Mouse (Mus musculus) stomach, embryonic 16.5 days (tissue): ENCODE measurements around the gene Arid5b. TPM values are rescaled to one million over a fixed set of nuclear protein-coding genes. Genes with fewer than 3 reads are reported as not detected.
A peak's percentile ranks its signal among the peaks of the same experiment; 100 is the strongest.

Experiments
- ATAC-seq: fragments of 200-750 bp; cut with Nextera tagmentation; 2 replicates; pipeline ENCODE4 v1.8.0; 2017; ENCODE audit warnings: moderate number of reproducible peaks, moderate TSS enrichment; ENCODE audit not compliant: insufficient read depth, low FRiP score
- H3K27ac ChIP-seq: fragments of 300-500 bp; sonication (generic); 2 replicates; pipeline ENCODE4 v1.5.1; 2014; ENCODE audit warnings: low read length
- H3K27me3 ChIP-seq: fragments of 300-500 bp; sonication (generic); 2 replicates; pipeline ENCODE4 v1.6.1; 2014; ENCODE audit warnings: low read length, control low read depth, mixed read lengths; ENCODE audit not compliant: control insufficient read depth, insufficient read depth
- H3K36me3 ChIP-seq: fragments of 300-500 bp; sonication (generic); 2 replicates; pipeline ENCODE4 v1.6.1; 2014; ENCODE audit warnings: low read length; ENCODE audit not compliant: control insufficient read depth, insufficient read depth
- H3K4me1 ChIP-seq: fragments of 300-500 bp; sonication (generic); 2 replicates; pipeline ENCODE4 v1.6.1; 2014; ENCODE audit warnings: low read length, control low read depth, mixed read lengths; ENCODE audit not compliant: control insufficient read depth, insufficient read depth
- H3K4me2 ChIP-seq: fragments of 300-500 bp; sonication (generic); 2 replicates; pipeline ENCODE4 v1.6.1; 2014; ENCODE audit warnings: low read depth, low read length, mixed read lengths
- H3K4me3 ChIP-seq: fragments of 300-500 bp; sonication (generic); replicated peaks from 2 replicates; pipeline ENCODE4 v1.5.1; 2014; ENCODE audit warnings: mild to moderate bottlenecking, low read length
- H3K9ac ChIP-seq: fragments of 300-500 bp; sonication (generic); 2 replicates; pipeline ENCODE4 v1.6.1; 2014; ENCODE audit warnings: low read length
- H3K9me3 ChIP-seq: fragments of 300-500 bp; sonication (generic); replicated peaks from 2 replicates; pipeline ENCODE4 v1.6.1; 2016; ENCODE audit warnings: low read length, control low read depth; ENCODE audit not compliant: control insufficient read depth
- WGBS: fragments of 180-500 bp; shearing (Covaris S2); extraction: QIAGEN DNeasy Blood & Tissue Kit; methylation state at CpG from one replicate; pipeline ENCODE4 v1.1.7; 2014; 5-methylcytosine and 5-hydroxymethylcytosine counted together
- polyA plus RNA-seq: library from polyadenylated mRNA; unstranded; fragments of >200 nt; fragmentation: Nextera tagmentation; extraction: Ambion mirVana; gene quantifications from 2 replicates; pipeline ENCODE4 v1.2.1, GENCODE M21; 2015

The Arid5b gene
- polyA plus RNA-seq, 1 experiment from 2014 or later, result 33.6 TPM

DNA sequence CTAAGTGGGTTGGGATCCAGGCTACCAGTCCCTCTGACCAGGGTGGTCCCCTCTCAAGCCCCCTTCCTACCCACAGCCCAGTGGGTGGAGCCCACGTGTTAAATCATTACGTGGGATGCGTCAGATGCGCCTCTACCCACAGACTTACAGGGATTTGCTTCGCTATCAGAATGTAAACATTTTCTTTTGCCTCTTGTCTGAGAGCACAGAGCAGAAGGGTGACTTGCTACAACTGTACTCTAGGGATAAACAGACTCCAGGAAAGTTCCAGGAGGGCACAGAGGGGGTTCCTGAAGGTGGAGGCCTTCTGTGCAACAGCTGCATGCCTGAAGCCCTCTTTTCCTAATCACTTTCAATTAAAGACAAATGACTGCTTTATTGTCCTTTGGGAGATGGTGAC is 98.8 kb downstream of the Arid5b start:
- Histone ChIP-seq H3K4me2 (no peak overlapping the region), H3K27me3 (no peaks in the 10 kb centered on the region), H3K9me3 (no peaks in the 10 kb centered on the region), H3K27ac (no peak overlapping the region; the same call in 1 of the 2 replicates), H3K9ac (no peak overlapping the region), H3K36me3 (0 out of 2 replicates have a peak, but pooled peaks cover 3% of the 10 kb centered on the region), H3K4me3 (no peak overlapping the region), H3K4me1 (peaks cover 9% of the 10 kb centered on the region; the same call in 1 of the 2 replicates)
- no peak for ATAC-seq
- 20% methylated on average over 5 of the region's 5 CpGs for WGBS

DNA sequence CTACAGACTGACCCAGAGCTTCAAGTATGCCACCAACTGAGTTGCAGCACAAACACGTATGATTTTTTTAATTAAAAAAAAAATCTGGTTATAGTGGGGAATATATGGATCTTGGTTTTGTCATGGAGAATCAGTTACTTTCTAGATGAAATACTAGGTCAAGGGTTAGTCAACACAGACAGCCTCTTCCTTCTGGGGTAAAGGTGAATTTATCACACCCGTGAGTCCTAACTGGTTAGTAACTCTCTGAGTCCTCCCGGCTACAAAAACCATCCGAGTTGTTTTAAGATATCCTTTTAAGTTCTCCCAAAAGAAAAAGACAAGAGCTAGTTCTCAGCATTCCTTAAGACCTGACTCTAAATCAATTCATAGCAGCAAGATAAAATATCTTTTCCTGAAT is 99.2 kb downstream of the Arid5b start:
- Histone ChIP-seq H3K4me1 (peaks cover 9% of the 10 kb centered on the region; the same call in 1 of the 2 replicates), H3K27ac (no peak overlapping the region; the same call in 1 of the 2 replicates), H3K4me2 (no peak overlapping the region), H3K27me3 (no peaks in the 10 kb centered on the region), H3K9ac (no peak overlapping the region), H3K36me3 (0 out of 2 replicates have a peak, but pooled peaks cover under 1% of the 10 kb centered on the region), H3K4me3 (no peak overlapping the region), H3K9me3 (no peaks in the 10 kb centered on the region)
- WGBS, result 55% methylated on average over 4 of the region's 4 CpGs
- ATAC-seq, result no peak

DNA sequence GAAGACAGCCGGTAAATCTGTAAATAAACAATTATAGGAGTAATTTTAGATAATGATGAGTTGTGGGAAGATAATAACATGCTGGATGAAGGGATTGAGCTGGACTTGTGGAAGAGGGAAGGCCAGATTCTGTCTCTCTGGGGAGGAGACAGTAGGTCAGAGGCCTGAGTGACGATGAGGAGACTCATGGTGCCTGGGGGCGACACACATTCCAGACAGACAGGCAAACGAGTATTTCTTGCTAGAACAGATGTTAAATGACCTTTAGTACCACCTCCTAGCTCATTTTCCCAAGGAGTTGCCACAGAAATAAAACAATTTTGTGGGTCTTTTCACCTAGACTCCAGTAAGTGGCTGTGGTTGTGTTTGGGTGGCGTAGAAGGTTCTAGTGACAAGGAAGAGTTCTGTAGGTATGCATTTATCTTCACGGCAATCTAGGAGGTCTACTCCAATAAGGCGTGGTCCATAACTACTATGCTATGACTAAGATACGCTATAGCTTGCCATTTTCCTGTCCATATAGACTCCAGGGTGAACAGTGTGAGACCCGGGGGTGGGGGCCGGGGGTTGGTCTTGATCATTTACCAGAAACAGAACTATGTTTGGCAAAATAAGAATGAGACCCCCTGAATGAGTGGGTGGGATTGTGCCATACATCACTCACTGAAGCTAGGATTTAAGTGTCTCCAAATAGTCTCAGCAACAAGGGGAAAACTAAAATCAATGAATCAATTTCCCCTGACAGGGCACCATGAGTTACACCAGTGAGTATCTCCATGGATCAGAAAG is 100.6 kb downstream of the Arid5b start:
- H3K9me3 ChIP-seq, result no peaks in the 10 kb centered on the region
- H3K4me1 ChIP-seq, result peaks cover 9% of the 10 kb centered on the region; the same call in 1 of the 2 replicates
- no peak overlapping the region for H3K4me2 ChIP-seq
- no peaks in the 10 kb centered on the region for H3K36me3 ChIP-seq
- no peak overlapping the region for H3K27ac ChIP-seq
- 79% methylated on average over 10 of the region's 10 CpGs for WGBS
- H3K9ac ChIP-seq, result no peak overlapping the region
- H3K27me3 ChIP-seq, result no peaks in the 10 kb centered on the region
- no peak for ATAC-seq
- H3K4me3 ChIP-seq, result no peak overlapping the region

DNA sequence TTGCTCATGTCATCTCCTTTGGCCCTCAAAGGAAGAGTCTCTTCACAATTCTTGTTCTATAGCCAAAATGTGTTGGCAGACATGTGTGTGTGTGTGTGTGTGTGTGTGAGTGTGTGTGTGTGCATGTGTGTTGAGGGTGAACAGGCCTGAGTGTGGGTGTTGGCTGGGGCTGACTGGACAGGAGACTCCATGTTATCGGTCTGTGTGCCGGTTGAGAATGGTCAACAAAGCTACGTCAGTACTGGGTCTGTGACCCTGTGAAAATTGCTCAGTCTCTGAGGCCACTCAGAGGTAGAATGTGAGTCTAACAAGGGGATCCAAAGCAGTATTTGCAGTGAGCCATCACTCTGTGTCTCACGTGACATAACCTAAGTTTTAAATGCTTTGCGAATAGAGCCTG is 102.7 kb downstream of the Arid5b start:
- no peak for ATAC-seq
- Histone ChIP-seq H3K4me3 (no peak overlapping the region), H3K9ac (no peak overlapping the region), H3K4me2 (no peak overlapping the region), H3K27me3 (no peaks in the 10 kb centered on the region), H3K27ac (no peak overlapping the region), H3K36me3 (no peaks in the 10 kb centered on the region), H3K4me1 (peaks cover 8% of the 10 kb centered on the region; the same call in 1 of the 2 replicates), H3K9me3 (no peaks in the 10 kb centered on the region)
- WGBS, result 96% methylated on average over 5 of the region's 5 CpGs

DNA sequence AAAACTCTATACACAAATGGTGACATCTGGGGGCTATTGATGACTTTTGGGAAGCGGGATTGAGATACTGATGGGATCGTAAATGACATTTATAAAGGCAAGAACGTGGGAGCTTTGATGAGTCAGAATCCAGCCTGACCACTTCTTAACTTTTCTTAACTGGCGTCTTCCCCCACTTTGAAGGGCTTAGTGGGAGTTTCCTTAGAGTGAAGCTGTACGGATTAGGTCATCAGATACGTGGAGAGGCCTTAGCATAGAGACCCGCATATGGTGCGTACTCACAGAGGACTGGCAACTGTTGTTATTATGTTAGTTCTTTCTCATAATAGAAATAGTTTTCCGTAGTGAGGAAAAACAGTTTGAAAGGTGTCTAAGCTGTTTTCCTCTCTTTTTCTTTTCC is 104.9 kb downstream of the Arid5b start:
- Histone ChIP-seq H3K4me3 (no peak overlapping the region), H3K9me3 (no peaks in the 10 kb centered on the region), H3K4me1 (peaks cover 12% of the 10 kb centered on the region), H3K27ac (no peak overlapping the region), H3K4me2 (no peak overlapping the region), H3K27me3 (no peaks in the 10 kb centered on the region), H3K9ac (no peak overlapping the region), H3K36me3 (0 out of 2 replicates have a peak, but pooled peaks cover 4% of the 10 kb centered on the region)
- no peak for ATAC-seq
- WGBS, result 62% methylated on average over 9 of the region's 9 CpGs

DNA sequence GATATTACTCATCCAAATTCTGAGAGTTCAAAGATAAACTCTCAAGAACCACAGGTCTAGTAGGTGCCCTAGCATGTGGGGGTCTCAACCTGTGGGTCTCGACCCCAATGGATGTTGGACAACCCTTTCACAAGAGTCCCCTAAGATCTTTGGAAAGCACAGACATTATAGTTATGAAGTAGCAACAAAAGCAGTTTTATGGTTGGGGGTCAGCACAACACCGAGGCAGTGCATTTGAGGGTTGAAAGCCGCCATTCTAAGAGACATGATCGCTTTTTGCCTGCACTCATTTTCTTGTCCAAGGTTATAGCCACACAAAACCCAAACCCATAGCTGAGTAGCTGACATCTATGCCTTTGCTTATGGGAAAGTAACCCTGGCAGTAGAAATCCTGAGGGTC is 105.6 kb downstream of the Arid5b start:
- 95% methylated on average over 4 of the region's 4 CpGs for WGBS
- Histone ChIP-seq H3K27me3 (no peaks in the 10 kb centered on the region), H3K4me2 (no peak overlapping the region), H3K27ac (no peak overlapping the region), H3K9me3 (no peaks in the 10 kb centered on the region), H3K36me3 (0 out of 2 replicates have a peak, but pooled peaks cover 4% of the 10 kb centered on the region), H3K9ac (no peak overlapping the region), H3K4me1 (peaks cover 19% of the 10 kb centered on the region), H3K4me3 (no peak overlapping the region)
- no peak for ATAC-seq

DNA sequence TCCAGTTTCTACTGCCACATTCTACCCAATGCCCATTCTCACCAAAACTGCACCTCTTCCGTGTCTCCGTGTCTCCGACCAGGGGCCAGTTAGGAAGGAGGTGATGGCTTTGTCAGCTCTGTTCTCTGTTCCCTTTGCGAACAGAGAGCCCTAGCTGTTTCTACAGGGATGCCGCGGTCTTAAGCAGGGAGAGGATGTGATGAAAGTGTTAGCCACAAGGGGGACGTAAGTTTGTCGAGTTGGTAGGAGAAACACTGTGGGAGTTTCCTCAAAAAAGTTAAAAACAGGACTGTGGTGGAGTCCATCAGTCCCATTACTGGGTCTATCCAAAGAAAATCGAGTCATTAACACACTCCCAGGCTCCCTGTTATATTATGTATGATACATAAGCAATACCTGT is 106.6 kb downstream of the Arid5b start:
- no peak for ATAC-seq
- Histone ChIP-seq H3K4me2 (no peak overlapping the region), H3K27me3 (no peaks in the 10 kb centered on the region), H3K4me1 (peaks cover 27% of the 10 kb centered on the region), H3K9me3 (no peaks in the 10 kb centered on the region), H3K4me3 (no peak overlapping the region), H3K36me3 (0 out of 2 replicates have a peak, but pooled peaks cover 4% of the 10 kb centered on the region), H3K27ac (no peak overlapping the region), H3K9ac (no peak overlapping the region)
- 67% methylated on average over 9 of the region's 9 CpGs for WGBS

DNA sequence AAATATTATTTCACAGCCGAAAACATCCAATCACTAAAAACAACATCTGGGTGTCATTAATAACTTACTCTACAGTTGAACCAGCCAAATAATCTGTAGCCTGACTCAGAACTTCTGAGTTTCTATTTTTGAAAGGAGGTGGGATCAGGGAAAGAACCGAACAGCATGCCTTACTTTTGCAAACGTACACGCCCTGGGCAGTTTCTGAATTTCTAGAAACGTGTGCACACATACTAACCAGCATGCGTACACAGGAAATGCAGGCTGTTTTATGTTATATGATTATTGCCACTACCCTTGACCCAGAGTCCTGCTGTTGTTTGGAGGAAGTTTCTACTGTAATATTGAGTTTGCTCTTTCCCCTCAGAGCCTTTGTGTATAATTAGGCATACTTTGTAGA is 109.9 kb downstream of the Arid5b start:
- H3K4me1 ChIP-seq, result peaks cover 42% of the 10 kb centered on the region
- H3K4me2 ChIP-seq, result 0 out of 2 replicates have a peak overlapping the region, but pooled peaks have one; percentile 14
- WGBS, result 26% methylated on average over 6 of the region's 6 CpGs
- peak; percentile 42; the same call in 1 of the 2 replicates for ATAC-seq
- H3K36me3 ChIP-seq, result 0 out of 2 replicates have a peak, but pooled peaks cover 4% of the 10 kb centered on the region
- H3K4me3 ChIP-seq, result no peak overlapping the region
- peak overlapping the region; percentile 79 for H3K27ac ChIP-seq
- H3K9ac ChIP-seq, result no peak overlapping the region
- H3K9me3 ChIP-seq, result no peaks in the 10 kb centered on the region
- H3K27me3 ChIP-seq, result no peaks in the 10 kb centered on the region

DNA sequence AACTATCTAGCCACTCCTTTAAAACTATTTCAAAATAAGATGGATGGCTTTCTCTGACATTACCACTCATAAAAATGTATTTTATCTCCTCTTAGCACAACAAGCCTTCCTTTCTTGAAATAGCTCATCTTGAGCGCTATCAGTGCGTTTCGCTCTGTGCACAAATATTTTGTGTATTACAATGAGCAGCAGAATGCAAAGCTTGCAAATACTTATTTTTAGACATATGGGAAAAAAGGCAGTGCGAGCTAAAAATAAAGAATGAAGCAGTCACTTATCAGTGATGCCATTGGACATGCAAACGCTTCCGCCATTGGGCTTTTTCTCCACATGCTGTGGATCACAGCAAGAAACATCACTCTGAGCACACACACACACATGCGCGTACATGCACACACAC is 110.4 kb downstream of the Arid5b start:
- no peak for ATAC-seq
- H3K9me3 ChIP-seq, result no peaks in the 10 kb centered on the region
- no peaks in the 10 kb centered on the region for H3K27me3 ChIP-seq
- H3K4me2 ChIP-seq, result no peak overlapping the region
- 81% methylated on average over 8 of the region's 8 CpGs for WGBS
- 0 out of 2 replicates have a peak, but pooled peaks cover 4% of the 10 kb centered on the region for H3K36me3 ChIP-seq
- peak overlapping the region; percentile 79; the same call in 1 of the 2 replicates for H3K27ac ChIP-seq
- H3K4me3 ChIP-seq, result no peak overlapping the region
- no peak overlapping the region for H3K9ac ChIP-seq
- peaks cover 42% of the 10 kb centered on the region for H3K4me1 ChIP-seq
